Mouse (Mus musculus) intestine, embryonic 15.5 days (tissue): ENCODE measurements at regions not wholly inside any gene's neighbourhood (a gene's known extent, or its start where the extent isn't known, plus 50 kb on each side); places are given as distances from the start of the nearest gene placed in this dataset.
A peak's percentile ranks its signal among the peaks of the same experiment; 100 is the strongest.
"Not testable (repeated sequence)": the region's sequence is repeated elsewhere in the genome, so short reads cannot be mapped to it uniquely, and the experiment has no call there.

Experiments used
- ATAC-seq: fragments of 200-750 bp; cut with Nextera tagmentation; 2 replicates; pipeline ENCODE4 v1.8.0; 2017; ENCODE audit warnings: moderate TSS enrichment, moderate library complexity
- H3K27ac ChIP-seq: fragments of 300-500 bp; sonication (generic); 2 replicates; pipeline ENCODE4 v1.5.1; 2015; ENCODE audit warnings: mild to moderate bottlenecking, inconsistent platforms
- H3K27me3 ChIP-seq: fragments of 300-500 bp; sonication (generic); replicated peaks from 2 replicates; pipeline ENCODE4 v1.6.1; 2015; ENCODE audit warnings: inconsistent platforms
- H3K36me3 ChIP-seq: fragments of 300-500 bp; sonication (generic); 2 replicates; pipeline ENCODE4 v1.6.1; 2015; ENCODE audit warnings: inconsistent platforms
- H3K4me1 ChIP-seq: fragments of 300-500 bp; sonication (generic); replicated peaks from 2 replicates; pipeline ENCODE4 v1.6.1; 2015; ENCODE audit warnings: inconsistent platforms
- H3K4me2 ChIP-seq: fragments of 300-500 bp; sonication (generic); replicated peaks from 2 replicates; pipeline ENCODE4 v1.6.1; 2015; ENCODE audit warnings: mild to moderate bottlenecking, inconsistent platforms
- H3K4me3 ChIP-seq: fragments of 300-500 bp; sonication (generic); replicated peaks from 2 replicates; pipeline ENCODE4 v1.5.1; 2015; ENCODE audit warnings: inconsistent platforms
- H3K9ac ChIP-seq: fragments of 300-500 bp; sonication (generic); 2 replicates; pipeline ENCODE4 v1.6.1; 2015; ENCODE audit warnings: inconsistent platforms
- H3K9me3 ChIP-seq: fragments of 300-500 bp; sonication (generic); 2 replicates; pipeline ENCODE4 v1.6.1; 2016; ENCODE audit warnings: inconsistent platforms
- WGBS: fragments of 180-500 bp; shearing (Covaris S2); methylation state at CpG from one replicate; pipeline ENCODE4 v1.1.7; 2015; 5-methylcytosine and 5-hydroxymethylcytosine counted together

GRCm38 (mm10) chr1:35201880-35202220 lies 352.1 kb downstream of the Plekhb2 start:
- H3K4me3 ChIP-seq: no peak overlapping the region
- no peak overlapping the region for H3K27ac ChIP-seq
- ATAC-seq: no peak
- no peak overlapping the region for H3K4me2 ChIP-seq
- no peaks in the 10 kb centered on the region for H3K36me3 ChIP-seq
- H3K9me3 ChIP-seq: no peaks in the 10 kb centered on the region
- H3K4me1 ChIP-seq: no peaks in the 10 kb centered on the region
- WGBS: 56% methylated on average over 1 of the region's 1 CpGs
- H3K27me3 ChIP-seq: no peaks in the 10 kb centered on the region
- H3K9ac ChIP-seq: no peak overlapping the region

- WGBS: 65% methylated on average over 4 of the region's 4 CpGs
- Histone ChIP-seq H3K27me3 (no peaks in the 10 kb centered on the region), H3K36me3 (no peaks in the 10 kb centered on the region), H3K4me3 (no peak overlapping the region), H3K27ac (no peak overlapping the region), H3K4me2 (no peak overlapping the region), H3K9ac (no peak overlapping the region), H3K4me1 (no peaks in the 10 kb centered on the region), H3K9me3 (no peaks in the 10 kb centered on the region)
- ATAC-seq: no peak
These were observed 352.8 kb downstream of the Plekhb2 start for GRCm38 (mm10) chr1:35202551-35202950.

GRCm38 (mm10) chr1:35206834-35207529 lies 357.2 kb downstream of the Plekhb2 start:
- Histone ChIP-seq H3K9ac (no peak overlapping the region), H3K4me2 (no peak overlapping the region), H3K36me3 (no peaks in the 10 kb centered on the region), H3K4me3 (no peak overlapping the region), H3K27ac (no peak overlapping the region), H3K27me3 (no peaks in the 10 kb centered on the region), H3K4me1 (no peaks in the 10 kb centered on the region), H3K9me3 (no peaks in the 10 kb centered on the region)
- ATAC-seq: no peak
- 79% methylated on average over 11 of the region's 11 CpGs for WGBS

GRCm38 (mm10) chr1:35212111-35212891 lies 362.5 kb downstream of the Plekhb2 start:
- H3K27ac ChIP-seq: no peak overlapping the region
- H3K4me3 ChIP-seq: no peak overlapping the region
- no peaks in the 10 kb centered on the region for H3K4me1 ChIP-seq
- H3K9me3 ChIP-seq: no peaks in the 10 kb centered on the region
- ATAC-seq: no peak
- H3K27me3 ChIP-seq: no peaks in the 10 kb centered on the region
- no peaks in the 10 kb centered on the region for H3K36me3 ChIP-seq
- H3K4me2 ChIP-seq: no peak overlapping the region
- no peak overlapping the region for H3K9ac ChIP-seq
- WGBS: 86% methylated on average over 13 of the region's 13 CpGs

GRCm38 (mm10) chr1:35213875-35214274 lies 364.1 kb downstream of the Plekhb2 start:
- Histone ChIP-seq H3K9ac (no peak overlapping the region), H3K4me3 (no peak overlapping the region), H3K9me3 (no peaks in the 10 kb centered on the region), H3K27ac (no peak overlapping the region), H3K4me2 (no peak overlapping the region), H3K36me3 (no peaks in the 10 kb centered on the region), H3K4me1 (no peaks in the 10 kb centered on the region), H3K27me3 (no peaks in the 10 kb centered on the region)
- peak; percentile 56; the same call in 1 of the 2 replicates for ATAC-seq
- 55% methylated on average over 10 of the region's 10 CpGs for WGBS

GRCm38 (mm10) chr1:35216411-35216810 lies 366.6 kb downstream of the Plekhb2 start:
- Histone ChIP-seq H3K27ac (no peak overlapping the region), H3K36me3 (no peaks in the 10 kb centered on the region), H3K27me3 (no peaks in the 10 kb centered on the region), H3K4me2 (no peak overlapping the region), H3K9ac (no peak overlapping the region), H3K9me3 (no peaks in the 10 kb centered on the region), H3K4me1 (no peaks in the 10 kb centered on the region), H3K4me3 (no peak overlapping the region)
- no peak for ATAC-seq
- 92% methylated on average over 8 of the region's 8 CpGs for WGBS

GRCm38 (mm10) chr1:35220215-35220614 lies 370.4 kb downstream of the Plekhb2 start:
- H3K4me1 ChIP-seq, H3K4me3 ChIP-seq, H3K9ac ChIP-seq, ATAC-seq, H3K36me3 ChIP-seq, H3K4me2 ChIP-seq, H3K9me3 ChIP-seq, H3K27me3 ChIP-seq, H3K27ac ChIP-seq: not testable (repeated sequence)
- 85% methylated on average over 6 of the region's 6 CpGs for WGBS

GRCm38 (mm10) chr1:35220751-35221150 lies 371.0 kb downstream of the Plekhb2 start:
- 76% methylated on average over 9 of the region's 9 CpGs for WGBS
- H3K9ac ChIP-seq: no peak overlapping the region
- H3K9me3 ChIP-seq: no peaks in the 10 kb centered on the region
- no peaks in the 10 kb centered on the region for H3K4me1 ChIP-seq
- H3K27me3 ChIP-seq: no peaks in the 10 kb centered on the region
- H3K27ac ChIP-seq: no peak overlapping the region
- H3K4me3 ChIP-seq: no peak overlapping the region
- no peak overlapping the region for H3K4me2 ChIP-seq
- no peaks in the 10 kb centered on the region for H3K36me3 ChIP-seq
- ATAC-seq: no peak

- ATAC-seq: no peak
- H3K4me3 ChIP-seq: no peak overlapping the region
- no peak overlapping the region for H3K9ac ChIP-seq
- H3K27ac ChIP-seq: no peak overlapping the region
- no peaks in the 10 kb centered on the region for H3K36me3 ChIP-seq
- 54% methylated on average over 2 of the region's 2 CpGs for WGBS
- no peak overlapping the region for H3K4me2 ChIP-seq
- no peaks in the 10 kb centered on the region for H3K27me3 ChIP-seq
- H3K9me3 ChIP-seq: no peaks in the 10 kb centered on the region
- no peaks in the 10 kb centered on the region for H3K4me1 ChIP-seq
These were observed 382.8 kb downstream of the Plekhb2 start for GRCm38 (mm10) chr1:35232592-35232991.

- Histone ChIP-seq H3K9ac (no peak overlapping the region), H3K4me2 (no peak overlapping the region), H3K4me3 (no peak overlapping the region), H3K27me3 (no peaks in the 10 kb centered on the region), H3K9me3 (no peaks in the 10 kb centered on the region), H3K36me3 (no peaks in the 10 kb centered on the region), H3K27ac (no peak overlapping the region), H3K4me1 (no peaks in the 10 kb centered on the region)
- no peak for ATAC-seq
These were observed 388.4 kb downstream of the Plekhb2 start for GRCm38 (mm10) chr1:35238139-35238538.

GRCm38 (mm10) chr1:35242849-35243248 lies 393.1 kb downstream of the Plekhb2 start:
- Histone ChIP-seq H3K4me1 (no peaks in the 10 kb centered on the region), H3K36me3 (no peaks in the 10 kb centered on the region), H3K4me2 (no peak overlapping the region), H3K27me3 (no peaks in the 10 kb centered on the region), H3K4me3 (no peak overlapping the region), H3K27ac (no peak overlapping the region), H3K9ac (no peak overlapping the region), H3K9me3 (no peaks in the 10 kb centered on the region)
- 56% methylated on average over 6 of the region's 6 CpGs for WGBS
- ATAC-seq: no peak

GRCm38 (mm10) chr1:35243339-35243738 lies 393.6 kb downstream of the Plekhb2 start:
- Histone ChIP-seq H3K27ac (no peak overlapping the region), H3K4me1 (no peaks in the 10 kb centered on the region), H3K36me3 (no peaks in the 10 kb centered on the region), H3K4me3 (no peak overlapping the region), H3K4me2 (no peak overlapping the region), H3K9ac (no peak overlapping the region), H3K27me3 (no peaks in the 10 kb centered on the region), H3K9me3 (no peaks in the 10 kb centered on the region)
- ATAC-seq: no peak
- WGBS: 61% methylated on average over 6 of the region's 6 CpGs

GRCm38 (mm10) chr1:35265125-35265524 lies 415.3 kb downstream of the Plekhb2 start:
- ATAC-seq: no peak
- WGBS: 50% methylated on average over 1 of the region's 1 CpGs
- no peak overlapping the region for H3K4me3 ChIP-seq

More at GRCm38 (mm10) chr1:35265125-35265524, 415.3 kb downstream of the Plekhb2 start:
- Histone ChIP-seq H3K27me3 (no peaks in the 10 kb centered on the region), H3K9ac (no peak overlapping the region), H3K4me2 (no peak overlapping the region), H3K27ac (no peak overlapping the region), H3K4me1 (no peaks in the 10 kb centered on the region), H3K36me3 (no peaks in the 10 kb centered on the region), H3K9me3 (no peaks in the 10 kb centered on the region)
